In the genomic region with DNA sequence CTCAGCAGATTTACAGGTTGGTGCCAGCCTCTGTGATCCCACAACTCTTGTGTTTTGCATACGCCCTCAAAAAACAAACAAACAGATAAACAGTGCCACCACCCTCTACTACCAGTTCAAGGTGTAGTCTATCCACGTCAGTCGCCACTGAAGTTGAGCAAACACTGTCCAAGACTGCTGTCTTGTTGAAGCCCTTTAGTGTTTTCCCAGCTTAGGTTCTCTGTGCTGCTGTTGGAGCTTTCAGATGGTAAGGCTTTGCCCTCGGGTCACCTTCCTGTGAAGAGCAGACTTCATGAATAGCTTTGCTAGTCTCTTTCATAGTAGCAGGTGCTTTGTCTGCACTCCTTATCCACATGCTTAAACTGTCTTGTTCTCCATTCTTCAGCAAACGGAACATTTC, we compare ENCODE assay signal across 21 mouse cellular contexts.
"Had no signal": no experiment of that assay in that cellular context is flagged by ENCODE, and none has a peak within 500 bp of the region (broad histone marks: within the 10 kb centered on the region; RNA-seq: fewer than 3 reads in every experiment).

No protein-coding gene starts in this region.

- H3K27ac ChIP-seq: heart, embryonic 13.5 days; heart, embryonic 15.5 days; hindbrain, embryonic 10.5 days; hindbrain, embryonic 12.5 days; hindbrain, embryonic 13.5 days; hindbrain, embryonic 15.5 days; hindbrain, postnatal 0 days; intestine, embryonic 15.5 days; kidney, embryonic 15.5 days; kidney, postnatal 0 days; layer of hippocampus, adult 2 months; left cerebral cortex, adult 2 months had no signal

- ATAC-seq: hindbrain, embryonic 16.5 days; hindbrain, postnatal 0 days; inflammation-experienced regulatory T-cells, adult 6 months; intestine, embryonic 15.5 days; intestine, embryonic 16.5 days; intestine, postnatal 0 days had no signal

- H3K36me3 ChIP-seq: heart, embryonic 12.5 days; heart, embryonic 13.5 days; heart, embryonic 15.5 days; hindbrain, embryonic 10.5 days; hindbrain, embryonic 12.5 days; hindbrain, embryonic 13.5 days; hindbrain, embryonic 15.5 days; intestine, embryonic 15.5 days; kidney, embryonic 15.5 days had no signal

- H3K9me3 ChIP-seq: heart, embryonic 12.5 days; heart, embryonic 13.5 days; heart, embryonic 15.5 days; hindbrain, embryonic 10.5 days; hindbrain, embryonic 12.5 days; hindbrain, embryonic 13.5 days; hindbrain, embryonic 15.5 days; intestine, embryonic 15.5 days; kidney, embryonic 15.5 days had no signal

- H3K9ac ChIP-seq: heart, embryonic 12.5 days; heart, embryonic 13.5 days; heart, embryonic 15.5 days; hindbrain, embryonic 12.5 days; hindbrain, embryonic 13.5 days; hindbrain, embryonic 15.5 days; intestine, embryonic 15.5 days; kidney, embryonic 15.5 days had no signal

- H3K4me1 ChIP-seq: hindbrain, embryonic 10.5 days; hindbrain, embryonic 12.5 days; hindbrain, embryonic 13.5 days had no signal

- H3K27me3 ChIP-seq: heart, embryonic 12.5 days; heart, embryonic 13.5 days; heart, embryonic 15.5 days; hindbrain, embryonic 12.5 days; hindbrain, embryonic 13.5 days; hindbrain, embryonic 15.5 days; intestine, embryonic 15.5 days; kidney, embryonic 15.5 days had no signal

- H3K4me3 ChIP-seq: heart, embryonic 12.5 days; heart, embryonic 13.5 days; heart, embryonic 15.5 days; hindbrain, embryonic 10.5 days; hindbrain, embryonic 12.5 days; hindbrain, embryonic 13.5 days; hindbrain, embryonic 15.5 days; intestine, embryonic 15.5 days; kidney, embryonic 15.5 days; layer of hippocampus, adult 2 months; left cerebral cortex, adult 2 months had no signal

- H3K4me2 ChIP-seq: heart, embryonic 12.5 days; heart, embryonic 13.5 days; heart, embryonic 15.5 days; hindbrain, embryonic 12.5 days; hindbrain, embryonic 13.5 days; hindbrain, embryonic 15.5 days; intestine, embryonic 15.5 days; kidney, embryonic 15.5 days had no signal

- DNase-seq: kidney, adult 11 months; kidney, adult 18-20 months; layer of hippocampus, adult 9-11 months; layer of hippocampus, postnatal 36 days had no signal
